Mouse (Mus musculus) CH12.LX (cell line): ENCODE results near the gene Gm27021. TPM values are rescaled to one million over a fixed set of nuclear protein-coding genes. Genes with fewer than 3 reads are reported as not detected.

Source experiments
- DNase-seq: peaks from one replicate; pipeline ENCODE4 v3.0.0-alpha.2; 2013; ENCODE audit errors: extremely low read depth
- H3K27ac ChIP-seq: 2 replicates; pipeline ENCODE4 v1.5.1; 2012; ENCODE audit warnings: low read depth, mild to moderate bottlenecking, control low read depth, moderate library complexity; ENCODE audit not compliant: insufficient read depth
- H3K27me3 ChIP-seq: replicated peaks from 2 replicates; pipeline ENCODE3; 2012; ENCODE audit warnings: inconsistent platforms
- H3K36me3 ChIP-seq, 2 experiments: replicated peaks in 1 of 2; 2 replicates each; pipeline versions ENCODE3 to v1.6.1; 2012; ENCODE audit warnings: inconsistent platforms in 1 of 2, low read length in 1 of 2, mild to moderate bottlenecking in 1 of 2, mixed read lengths in 1 of 2, moderate library complexity in 1 of 2; ENCODE audit not compliant: control insufficient read depth in 1 of 2, insufficient read depth in 1 of 2
- H3K4me1 ChIP-seq, 2 experiments: 2 replicates each; pipeline ENCODE4 v1.6.1; 2012; ENCODE audit warnings: inconsistent platforms in 1 of 2, moderate library complexity in 1 of 2; ENCODE audit not compliant: insufficient read depth in 2 of 2, control insufficient read depth in 1 of 2
- H3K4me2 ChIP-seq: 2 replicates; pipeline ENCODE4 v1.6.1; 2012; ENCODE audit warnings: low read depth, mild to moderate bottlenecking, control low read depth; ENCODE audit not compliant: poor library complexity, insufficient read depth, severe bottlenecking
- H3K4me3 ChIP-seq, 3 experiments: fragments of 150-350 bp in 1 of 3; sonication (generic) in 1 of 3; replicated peaks in 1 of 3; 2 replicates each; pipeline versions ENCODE3 to v1.5.1; 2011 to 2012; ENCODE audit warnings: low read depth in 2 of 3, low read length in 2 of 3, mild to moderate bottlenecking in 2 of 3, moderate library complexity in 2 of 3, control low read depth in 1 of 3, improper control_type of control experiment in 1 of 3, inconsistent platforms in 1 of 3, mixed read lengths in 1 of 3; ENCODE audit not compliant: poor library complexity in 1 of 3
- H3K79me2 ChIP-seq: replicated peaks from 2 replicates; pipeline ENCODE4 v1.6.1; 2012; ENCODE audit warnings: mild to moderate bottlenecking, moderate library complexity; ENCODE audit not compliant: control insufficient read depth, poor library complexity, insufficient read depth, severe bottlenecking; ENCODE audit errors: extremely low read depth
- H3K9ac ChIP-seq: 2 replicates; pipeline ENCODE4 v1.6.1; 2012; ENCODE audit warnings: low read depth, mild to moderate bottlenecking, control low read depth, moderate library complexity; ENCODE audit not compliant: insufficient read depth
- H3K9me3 ChIP-seq: replicated peaks from 2 replicates; pipeline ENCODE3; 2012; ENCODE audit warnings: low read length, inconsistent platforms, mixed read lengths
- BHLHE40 ChIP-seq: IDR thresholded peaks from 2 replicates; pipeline ENCODE4 v1.6.1; 2011; ENCODE audit warnings: mild to moderate bottlenecking, low read depth, low read length, improper control_type of control experiment
- CHD1 ChIP-seq: IDR thresholded peaks from 2 replicates; pipeline ENCODE4 v1.6.1; 2012; ENCODE audit warnings: low read depth, low read length, improper control_type of control experiment, inconsistent platforms
- CHD2 ChIP-seq: IDR thresholded peaks from 2 replicates; pipeline ENCODE4 v1.6.1; 2011; ENCODE audit warnings: low read length, improper control_type of control experiment
- CTCF ChIP-seq, 2 experiments: IDR thresholded peaks in 1 of 2; conservative IDR thresholded peaks in 1 of 2; 2 replicates each; pipeline ENCODE4 v1.5.1; 2011 to 2012; ENCODE audit warnings: low read depth in 2 of 2, low read length in 2 of 2, improper control_type of control experiment in 1 of 2, inconsistent platforms in 1 of 2, mild to moderate bottlenecking in 1 of 2, moderate library complexity in 1 of 2
- ELF1 ChIP-seq: IDR thresholded peaks from 2 replicates; pipeline ENCODE4 v1.6.1; 2014; ENCODE audit warnings: low read depth, mild to moderate bottlenecking, inconsistent platforms, low read length, improper control_type of control experiment
- EP300 ChIP-seq: IDR thresholded peaks from 2 replicates; pipeline ENCODE4 v1.6.1; 2011; ENCODE audit warnings: low read length, improper control_type of control experiment
- ETS1 ChIP-seq: conservative IDR thresholded peaks from 2 replicates; pipeline ENCODE4 v1.6.1; 2012; ENCODE audit warnings: low read depth, mild to moderate bottlenecking, inconsistent platforms, low read length, improper control_type of control experiment, moderate library complexity
- GABPA ChIP-seq: IDR thresholded peaks from 2 replicates; pipeline ENCODE4 v1.6.1; 2012; ENCODE audit warnings: low read depth, low read length, improper control_type of control experiment, inconsistent platforms; ENCODE audit not compliant: insufficient replicate concordance
- IRF4 ChIP-seq: IDR thresholded peaks from 2 replicates; pipeline ENCODE4 v1.6.1; 2014; ENCODE audit warnings: low read depth, mild to moderate bottlenecking, inconsistent platforms, low read length, improper control_type of control experiment
- JUN ChIP-seq: IDR thresholded peaks from 2 replicates; pipeline ENCODE4 v1.6.1; 2011; ENCODE audit warnings: low read depth, mild to moderate bottlenecking, low read length, improper control_type of control experiment, moderate library complexity; ENCODE audit not compliant: insufficient read depth
- MAFK ChIP-seq: IDR thresholded peaks from 2 replicates; pipeline ENCODE4 v1.6.1; 2011; ENCODE audit warnings: low read length, improper control_type of control experiment; ENCODE audit not compliant: insufficient replicate concordance
- MAX ChIP-seq: IDR thresholded peaks from 2 replicates; pipeline ENCODE4 v1.6.1; 2011; ENCODE audit warnings: low read length, improper control_type of control experiment
- MEF2A ChIP-seq: IDR thresholded peaks from 2 replicates; pipeline ENCODE4 v1.6.1; 2014; ENCODE audit warnings: low read depth, mild to moderate bottlenecking, inconsistent platforms, low read length, improper control_type of control experiment, borderline replicate concordance
- RCOR1 ChIP-seq: conservative IDR thresholded peaks from 2 replicates; pipeline ENCODE4 v1.6.1; 2012; ENCODE audit warnings: low read depth, mild to moderate bottlenecking, inconsistent platforms, low read length, improper control_type of control experiment
- SMC3 ChIP-seq: IDR thresholded peaks from 2 replicates; pipeline ENCODE4 v1.6.1; 2011; ENCODE audit warnings: low read depth, low read length, improper control_type of control experiment
- TBP ChIP-seq: conservative IDR thresholded peaks from 2 replicates; pipeline ENCODE4 v1.6.1; 2011; ENCODE audit warnings: low read depth, low read length, improper control_type of control experiment
- TCF12 ChIP-seq: IDR thresholded peaks from 2 replicates; pipeline ENCODE4 v1.6.1; 2014; ENCODE audit warnings: low read depth, mild to moderate bottlenecking, inconsistent platforms, low read length, improper control_type of control experiment
- USF2 ChIP-seq: conservative IDR thresholded peaks from 2 replicates; pipeline ENCODE4 v1.6.1; 2011; ENCODE audit warnings: low read depth, low read length, improper control_type of control experiment
- ZC3H11A ChIP-seq: IDR thresholded peaks from 2 replicates; pipeline ENCODE4 v1.6.1; 2012; ENCODE audit warnings: low read depth, mild to moderate bottlenecking, inconsistent platforms, low read length, improper control_type of control experiment
- ZMIZ1 ChIP-seq: IDR thresholded peaks from 2 replicates; pipeline ENCODE4 v1.6.1; 2012; ENCODE audit warnings: low read depth, mild to moderate bottlenecking, inconsistent platforms, low read length, improper control_type of control experiment
- ZNF384 ChIP-seq: IDR thresholded peaks from 2 replicates; pipeline ENCODE4 v1.6.1; 2012; ENCODE audit warnings: low read depth, low read length, improper control_type of control experiment, inconsistent platforms
- dilution Hi-C: fragments of 300-500 bp; cut with MboI; formaldehyde crosslinking; loops from 2 replicates; pipeline ENCODE4 v1.14.3; 2020; ENCODE audit warnings: low sequenced_read_pairs; ENCODE audit not compliant: extremely low pct_unique_long_range_greater_than_20kb, extremely low pct_ligation_motif_present
- in situ Hi-C: fragments of 300-500 bp; cut with MboI; formaldehyde crosslinking; loops from 3 replicates; pipeline ENCODE4 v1.14.3; 2019; ENCODE audit warnings: low sequenced_read_pairs, low pct_ligation_motif_present, low pct_unique_long_range_greater_than_20kb, mixed read lengths
- polyA plus RNA-seq: library from polyadenylated mRNA; unstranded; fragments of >175 nt; gene quantifications from 2 replicates; pipeline ENCODE4 v1.2.1, GENCODE M21; 2012; ENCODE audit warnings: low read depth; ENCODE audit not compliant: insufficient read length
- total RNA-seq, 2 experiments: library from RNA; depleted of rRNA; stranded (reverse); fragments of 300-350 nt in 1 of 2; fragments of >200 nt in 1 of 2; gene quantifications; 2 replicates each; pipeline ENCODE4 v1.2.3; 2012 to 2014

The Gm27021 gene
- total and polyA plus RNA-seq, 3 experiments = 1.0 to 1.1 TPM; not detected in 1

- H3K9ac ChIP-seq = no peak overlapping the region
- H3K4me1 ChIP-seq = peaks cover 8 to 21% of the 10 kb centered on the region in 2 experiments
- DNase-seq = no peak
- no peaks in the 10 kb centered on the region for H3K79me2 ChIP-seq
- peak overlapping the region; percentile 31; the same call in 1 of the 2 replicates for H3K27ac ChIP-seq
- no peaks in the 10 kb centered on the region for H3K36me3 ChIP-seq
- TF ChIP-seq ZMIZ1 = no peak
- no peak for TF ChIP-seq ETS1
- no peak for TF ChIP-seq MEF2A
- no peak for TF ChIP-seq CTCF (conservative IDR thresholded peaks at IDR 0.05 in 1 of 2, IDR thresholded peaks at IDR 0.05 in 1 of 2; ENCODE audit: low read depth in 2 of 2, low read length in 2 of 2)
- TF ChIP-seq ZC3H11A = no peak
- no peak for TF ChIP-seq ELF1
- TF ChIP-seq USF2 = no peak
- no peak for TF ChIP-seq TBP
- no peak for TF ChIP-seq CHD2
- TF ChIP-seq CHD1 = no peak
- H3K4me2 ChIP-seq = no peak overlapping the region
- in situ Hi-C loops (no loop called here), dilution Hi-C loops (no loop called here)
- peak overlapping the region in 1 of 3 experiments; percentile 15 for H3K4me3 ChIP-seq
- peaks cover 18% of the 10 kb centered on the region for H3K27me3 ChIP-seq
- no peaks in the 10 kb centered on the region for H3K9me3 ChIP-seq
Observed at GRCm38 (mm10) chr8:120715996-120716680, 48.3 kb upstream of the Gm27021 start.

GRCm38 (mm10) chr8:120715200-120715599 is 47.3 kb upstream of the Gm27021 start:
- Histone ChIP-seq H3K79me2 (no peaks in the 10 kb centered on the region), H3K4me3 (no peak overlapping the region), H3K27me3 (peaks cover 16% of the 10 kb centered on the region), H3K4me1 (peaks cover 6 to 18% of the 10 kb centered on the region in 2 experiments), H3K9me3 (no peaks in the 10 kb centered on the region), H3K9ac (no peak overlapping the region; the same call in 1 of the 2 replicates), H3K36me3 (no peaks in the 10 kb centered on the region), H3K27ac (no peak overlapping the region; the same call in 1 of the 2 replicates), H3K4me2 (peak overlapping the region; percentile 68; the same call in 1 of the 2 replicates)
- dilution Hi-C loops = no loop called here
- in situ Hi-C loops = no loop called here
- no peak for DNase-seq
- TF ChIP-seq ELF1 (peak; percentile 40), JUN (no peak), TCF12 (0 out of 2 replicates have a peak, but pooled peaks have one; percentile 24), EP300 (peak; percentile 41; the same call in 1 of the 2 replicates), SMC3 (no peak), BHLHE40 (no peak), MAFK (no peak), ZMIZ1 (no peak), ETS1 (no peak; the same call in 1 of the 2 replicates), IRF4 (peak; percentile 33; the same call in 1 of the 2 replicates), RCOR1 (no peak), MAX (no peak), ZC3H11A (no peak), MEF2A (peak; percentile 50; the same call in 1 of the 2 replicates), GABPA (no peak), ZNF384 (peak; percentile 62)
